Mouse (Mus musculus): ENCODE results near the gene Lrpap1. TPM values are rescaled to one million over a fixed set of nuclear protein-coding genes. Genes with fewer than 3 reads are reported as not detected.

The Lrpap1 gene
- polyA plus RNA-seq, 1 experiment from 2014 or later = 113 TPM

- 83% methylated on average over 3 of the region's 3 CpGs for WGBS
- no peak for ATAC-seq (ENCODE audit: insufficient number of reproducible peaks, insufficient read depth, low FRiP score, low TSS enrichment)
- peaks cover 48% of the 10 kb centered on the region for H3K27me3 ChIP-seq
Observed at GRCm38 (mm10) chr5:35054628-35055027, 50.9 kb downstream of the Lrpap1 start.

GRCm38 (mm10) chr5:35050541-35050940, 55.0 kb downstream of the Lrpap1 start:
- Histone ChIP-seq H3K9me3 (no peaks in the 10 kb centered on the region), H3K27ac (no peak overlapping the region), H3K4me2 (replicated peaks) (no peak overlapping the region), H3K4me1 (no peaks in the 10 kb centered on the region), H3K36me3 (no peaks in the 10 kb centered on the region), H3K4me3 (no peak overlapping the region), H3K9ac (no peak overlapping the region), H3K27me3 (peaks cover 7% of the 10 kb centered on the region; the same call in 1 of the 2 replicates)
- WGBS = 78% methylated on average over 5 of the region's 5 CpGs
- no peak for ATAC-seq (ENCODE audit: insufficient number of reproducible peaks, insufficient read depth, low FRiP score, low TSS enrichment)

More at GRCm38 (mm10) chr5:35054628-35055027, 50.9 kb downstream of the Lrpap1 start:
- Histone ChIP-seq H3K27ac (no peak overlapping the region), H3K4me1 (peaks cover 11% of the 10 kb centered on the region), H3K4me3 (no peak overlapping the region), H3K9me3 (no peaks in the 10 kb centered on the region), H3K9ac (no peak overlapping the region), H3K4me2 (replicated peaks) (no peak overlapping the region), H3K36me3 (no peaks in the 10 kb centered on the region)

- H3K9ac ChIP-seq = no peak overlapping the region
- H3K9me3 ChIP-seq = no peaks in the 10 kb centered on the region
- H3K4me3 ChIP-seq = no peak overlapping the region
- WGBS = 30% methylated on average over 1 of the region's 1 CpGs
- no peak overlapping the region for H3K4me2 ChIP-seq (replicated peaks)
- ATAC-seq (ENCODE audit: insufficient number of reproducible peaks, insufficient read depth, low FRiP score, low TSS enrichment) = 0 out of 2 replicates have a peak, but pooled peaks have one; percentile 49
- no peak overlapping the region for H3K27ac ChIP-seq
- no peaks in the 10 kb centered on the region for H3K27me3 ChIP-seq
- no peaks in the 10 kb centered on the region for H3K36me3 ChIP-seq
- no peaks in the 10 kb centered on the region for H3K4me1 ChIP-seq
Observed at GRCm38 (mm10) chr5:35043110-35043451, 62.5 kb downstream of the Lrpap1 start.

GRCm38 (mm10) chr5:35042431-35043109, 63.0 kb downstream of the Lrpap1 start:
- H3K4me1 ChIP-seq = no peaks in the 10 kb centered on the region
- WGBS = 74% methylated on average over 10 of the region's 10 CpGs
- H3K4me2 ChIP-seq (replicated peaks) = no peak overlapping the region
- no peaks in the 10 kb centered on the region for H3K27me3 ChIP-seq
- H3K36me3 ChIP-seq = no peaks in the 10 kb centered on the region
- ATAC-seq (ENCODE audit: insufficient number of reproducible peaks, insufficient read depth, low FRiP score, low TSS enrichment) = no peak
- H3K4me3 ChIP-seq = no peak overlapping the region
- no peaks in the 10 kb centered on the region for H3K9me3 ChIP-seq
- no peak overlapping the region for H3K27ac ChIP-seq
- no peak overlapping the region for H3K9ac ChIP-seq

Other genes with a start within 250 kb of the Lrpap1 start
- gene Msantd1, start 197.8 kb downstream of the Lrpap1 start, polyA plus RNA-seq (2016; fragmentation: Nextera tagmentation; extraction: Ambion mirVana) = 0.59 and 1.3 TPM in 2 replicates
- gene Rgs12, start 156.3 kb downstream of the Lrpap1 start, polyA plus RNA-seq (2016; fragmentation: Nextera tagmentation; extraction: Ambion mirVana) = 55.0 and 56.3 TPM in 2 replicates
- 0.67 and 0.90 TPM in 2 replicates for gene Hgfac, start 64.3 kb downstream of the Lrpap1 start, polyA plus RNA-seq (2016; fragmentation: Nextera tagmentation; extraction: Ambion mirVana)
- 2.0 and 2.3 TPM in 2 replicates for gene Dok7, start 49.0 kb downstream of the Lrpap1 start, polyA plus RNA-seq (2016; fragmentation: Nextera tagmentation; extraction: Ambion mirVana)
- 0.24 and 0.33 TPM in 2 replicates for gene Adra2c, start 172.6 kb upstream of the Lrpap1 start, polyA plus RNA-seq (2016; fragmentation: Nextera tagmentation; extraction: Ambion mirVana)

Measured in embryonic facial prominence, embryonic 12.5 days (tissue).